Mouse (Mus musculus) embryonic facial prominence, embryonic 14.5 days (tissue): ENCODE data around the gene Mymx. TPM values are rescaled to one million over a fixed set of nuclear protein-coding genes. Genes with fewer than 3 reads are reported as not detected.

ENCODE experiments used
- ATAC-seq: fragments of 200-750 bp; cut with Nextera tagmentation; 2 replicates; pipeline ENCODE4 v1.8.0; 2017; ENCODE audit warnings: low read depth, moderate number of reproducible peaks, moderate TSS enrichment
- DNase-seq: peaks from one replicate; pipeline ENCODE4 v3.0.0-alpha.2; 2015; ENCODE audit warnings: low spot score
- H3K27ac ChIP-seq: fragments of 300-500 bp; sonication (generic); replicated peaks from 2 replicates; pipeline ENCODE4 v1.5.1; 2014; ENCODE audit warnings: low read depth, mild to moderate bottlenecking, low read length, moderate library complexity
- H3K27me3 ChIP-seq: fragments of 300-500 bp; sonication (generic); replicated peaks from 2 replicates; pipeline ENCODE4 v1.6.1; 2014; ENCODE audit warnings: low read length; ENCODE audit not compliant: control insufficient read depth, insufficient read depth
- H3K36me3 ChIP-seq: fragments of 300-500 bp; sonication (generic); 2 replicates; pipeline ENCODE4 v1.6.1; 2014; ENCODE audit warnings: low read length, mixed read lengths; ENCODE audit not compliant: control insufficient read depth, insufficient read depth
- H3K4me1 ChIP-seq: fragments of 300-500 bp; sonication (generic); 2 replicates; pipeline ENCODE4 v1.6.1; 2014; ENCODE audit warnings: antibody characterized with exemption, low read length; ENCODE audit not compliant: control insufficient read depth, insufficient read depth
- H3K4me2 ChIP-seq: fragments of 300-500 bp; sonication (generic); 2 replicates; pipeline ENCODE4 v1.6.1; 2014; ENCODE audit warnings: low read depth, mild to moderate bottlenecking, low read length, moderate library complexity, mixed read lengths
- H3K4me3 ChIP-seq: fragments of 300-500 bp; sonication (generic); 2 replicates; pipeline ENCODE4 v1.5.1; 2014; ENCODE audit warnings: low read depth, mild to moderate bottlenecking, low read length
- H3K9ac ChIP-seq: fragments of 300-500 bp; sonication (generic); 2 replicates; pipeline ENCODE4 v1.6.1; 2014; ENCODE audit warnings: low read depth, mild to moderate bottlenecking, low read length, moderate library complexity, mixed read lengths
- H3K9me3 ChIP-seq: fragments of 300-500 bp; sonication (generic); 2 replicates; pipeline ENCODE4 v1.6.1; 2016; ENCODE audit warnings: low read length; ENCODE audit not compliant: control insufficient read depth
- WGBS: fragments of 180-500 bp; shearing (Covaris S2); extraction: QIAGEN DNeasy Blood & Tissue Kit; methylation state at CpG from one replicate; pipeline ENCODE4 v1.1.7; 2014; 5-methylcytosine and 5-hydroxymethylcytosine counted together
- polyA plus RNA-seq: library from polyadenylated mRNA; unstranded; fragments of >200 nt; fragmentation: Nextera tagmentation; extraction: Ambion mirVana; gene quantifications from 2 replicates; pipeline ENCODE4 v1.2.1, GENCODE M21; 2014

The Mymx gene
- polyA plus RNA-seq, 1 experiment from 2014 or later: 52.1 TPM

DNA sequence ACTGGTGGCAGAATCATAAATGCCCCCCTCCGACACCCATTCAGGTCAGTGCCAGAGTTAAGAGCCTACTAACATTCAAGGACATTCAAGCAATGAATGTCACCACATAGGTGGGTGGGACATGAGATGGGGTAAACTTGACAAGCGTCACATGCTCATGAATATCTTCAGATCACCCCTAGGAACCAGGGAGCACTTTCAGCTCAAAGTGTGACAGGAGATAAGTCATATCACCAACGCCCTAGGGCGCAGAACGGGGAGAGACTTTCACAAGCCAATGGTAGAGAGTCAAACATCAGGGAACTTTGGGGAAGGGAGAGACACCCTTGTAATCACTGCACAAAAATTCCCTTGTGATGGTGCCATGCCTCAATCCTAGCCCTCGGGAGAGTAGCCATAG is 19.7 kb downstream of the Mymx start:
- Histone ChIP-seq H3K36me3 (peaks cover 10% of the 10 kb centered on the region), H3K4me2 (no peak overlapping the region), H3K4me1 (0 out of 2 replicates have a peak, but pooled peaks cover 2% of the 10 kb centered on the region), H3K27me3 (no peaks in the 10 kb centered on the region), H3K4me3 (no peak overlapping the region), H3K27ac (no peak overlapping the region), H3K9me3 (no peaks in the 10 kb centered on the region), H3K9ac (no peak overlapping the region)
- ATAC-seq: no peak
- DNase-seq: no peak
- 92% methylated on average over 6 of the region's 6 CpGs for WGBS

GRCm38 (mm10) chr17:45581567-45581983 is 20.3 kb downstream of the Mymx start:
- Histone ChIP-seq H3K4me2 (no peak overlapping the region), H3K36me3 (peaks cover 4% of the 10 kb centered on the region), H3K4me3 (no peak overlapping the region), H3K9me3 (no peaks in the 10 kb centered on the region), H3K27ac (no peak overlapping the region), H3K4me1 (0 out of 2 replicates have a peak, but pooled peaks cover 2% of the 10 kb centered on the region), H3K27me3 (no peaks in the 10 kb centered on the region), H3K9ac (no peak overlapping the region)
- DNase-seq: peak; percentile 83
- 4% methylated on average over 2 of the region's 2 CpGs for WGBS
- peak; percentile 17; the same call in 1 of the 2 replicates for ATAC-seq

GRCm38 (mm10) chr17:45580958-45581477 is 20.9 kb downstream of the Mymx start:
- Histone ChIP-seq H3K4me1 (0 out of 2 replicates have a peak, but pooled peaks cover 2% of the 10 kb centered on the region), H3K27me3 (no peaks in the 10 kb centered on the region), H3K9me3 (no peaks in the 10 kb centered on the region), H3K36me3 (no peaks in the 10 kb centered on the region), H3K9ac (no peak overlapping the region), H3K4me3 (no peak overlapping the region), H3K27ac (peak overlapping the region; percentile 35; the same call in 1 of the 2 replicates), H3K4me2 (no peak overlapping the region)
- DNase-seq (peak; percentile 73), ATAC-seq (peak; percentile 8; the same call in 1 of the 2 replicates)
- 36% methylated on average over 12 of the region's 12 CpGs for WGBS

- no peak for ATAC-seq
- no peak overlapping the region for H3K4me2 ChIP-seq
- 72% methylated on average over 4 of the region's 4 CpGs for WGBS
- no peak overlapping the region for H3K9ac ChIP-seq
- no peak overlapping the region for H3K4me3 ChIP-seq
- no peaks in the 10 kb centered on the region for H3K9me3 ChIP-seq
- no peak for DNase-seq
- H3K27me3 ChIP-seq: no peaks in the 10 kb centered on the region
- H3K36me3 ChIP-seq: no peaks in the 10 kb centered on the region
- H3K27ac ChIP-seq: no peak overlapping the region
- peaks cover 6% of the 10 kb centered on the region for H3K4me1 ChIP-seq
Measured at GRCm38 (mm10) chr17:45579554-45579953, 22.3 kb downstream of the Mymx start.

DNA sequence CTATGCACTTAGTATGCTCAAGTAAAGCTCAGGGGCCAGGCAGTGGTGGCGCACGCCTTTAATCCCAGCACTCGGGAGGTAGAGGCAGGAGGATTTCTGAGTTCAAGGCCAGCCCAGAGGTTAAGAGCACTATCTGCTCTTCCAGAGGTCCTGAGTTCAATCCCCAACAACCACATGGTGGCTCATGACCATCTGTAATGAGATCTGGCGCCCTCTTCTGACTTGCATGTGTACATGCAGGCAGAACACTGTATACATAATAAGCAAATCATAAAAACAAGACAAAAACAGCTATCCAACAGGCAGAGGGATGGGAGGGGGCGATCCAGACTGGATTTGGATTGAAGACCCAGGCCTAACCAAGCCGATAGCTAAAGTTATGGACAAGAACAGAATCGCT is 23.1 kb downstream of the Mymx start:
- Histone ChIP-seq H3K27me3 (no peaks in the 10 kb centered on the region), H3K9me3 (no peaks in the 10 kb centered on the region), H3K36me3 (no peaks in the 10 kb centered on the region), H3K4me2 (no peak overlapping the region), H3K4me1 (peaks cover 9% of the 10 kb centered on the region), H3K27ac (peak overlapping the region; percentile 24), H3K4me3 (no peak overlapping the region), H3K9ac (no peak overlapping the region)
- 71% methylated on average over 7 of the region's 7 CpGs for WGBS
- ATAC-seq: no peak
- no peak for DNase-seq

GRCm38 (mm10) chr17:45578242-45578641 is 23.7 kb downstream of the Mymx start:
- no peak overlapping the region for H3K9ac ChIP-seq
- DNase-seq (peak; percentile 73), ATAC-seq (no peak)
- peak overlapping the region; percentile 24 for H3K27ac ChIP-seq
- no peaks in the 10 kb centered on the region for H3K9me3 ChIP-seq
- H3K4me1 ChIP-seq: peaks cover 9% of the 10 kb centered on the region
- H3K27me3 ChIP-seq: no peaks in the 10 kb centered on the region
- 54% methylated on average over 5 of the region's 5 CpGs for WGBS
- no peaks in the 10 kb centered on the region for H3K36me3 ChIP-seq
- H3K4me2 ChIP-seq: no peak overlapping the region
- H3K4me3 ChIP-seq: no peak overlapping the region

DNA sequence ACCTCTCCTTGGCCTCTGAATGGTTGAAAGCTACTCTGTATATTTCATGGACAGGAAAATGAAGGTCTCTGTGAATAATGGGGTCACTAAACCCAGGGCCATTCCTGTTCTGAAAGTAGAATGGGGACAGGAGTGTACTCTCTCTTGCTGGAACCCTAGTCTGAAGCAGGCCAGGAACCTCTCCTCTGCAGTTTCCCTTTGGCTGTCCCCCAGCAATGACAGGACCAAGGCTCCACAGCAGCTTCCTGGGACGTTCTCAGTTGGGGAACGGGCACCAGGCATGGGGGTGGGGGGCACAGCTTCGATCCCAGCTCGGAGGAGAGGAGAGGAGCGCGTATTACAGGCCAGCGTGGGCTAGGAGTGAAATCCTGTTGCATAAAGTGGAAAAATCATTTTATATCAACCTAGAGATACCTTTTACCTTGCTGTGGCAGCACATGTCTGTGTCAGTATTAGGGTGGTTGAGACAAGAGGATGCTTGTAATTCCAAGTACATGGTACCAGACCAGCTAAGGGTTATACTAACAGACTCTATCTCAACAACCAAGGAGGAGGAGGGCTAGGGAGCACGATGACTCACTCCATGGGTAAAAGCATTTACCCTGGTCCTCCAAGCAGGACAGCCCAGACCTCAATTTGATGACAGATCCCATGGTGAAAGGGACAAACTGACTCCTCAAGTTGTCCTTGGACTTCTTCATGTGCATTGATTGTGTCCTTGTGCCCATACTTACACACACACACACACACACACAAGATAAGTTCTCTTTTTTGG is 26.6 kb downstream of the Mymx start:
- no peak for ATAC-seq

DNA sequence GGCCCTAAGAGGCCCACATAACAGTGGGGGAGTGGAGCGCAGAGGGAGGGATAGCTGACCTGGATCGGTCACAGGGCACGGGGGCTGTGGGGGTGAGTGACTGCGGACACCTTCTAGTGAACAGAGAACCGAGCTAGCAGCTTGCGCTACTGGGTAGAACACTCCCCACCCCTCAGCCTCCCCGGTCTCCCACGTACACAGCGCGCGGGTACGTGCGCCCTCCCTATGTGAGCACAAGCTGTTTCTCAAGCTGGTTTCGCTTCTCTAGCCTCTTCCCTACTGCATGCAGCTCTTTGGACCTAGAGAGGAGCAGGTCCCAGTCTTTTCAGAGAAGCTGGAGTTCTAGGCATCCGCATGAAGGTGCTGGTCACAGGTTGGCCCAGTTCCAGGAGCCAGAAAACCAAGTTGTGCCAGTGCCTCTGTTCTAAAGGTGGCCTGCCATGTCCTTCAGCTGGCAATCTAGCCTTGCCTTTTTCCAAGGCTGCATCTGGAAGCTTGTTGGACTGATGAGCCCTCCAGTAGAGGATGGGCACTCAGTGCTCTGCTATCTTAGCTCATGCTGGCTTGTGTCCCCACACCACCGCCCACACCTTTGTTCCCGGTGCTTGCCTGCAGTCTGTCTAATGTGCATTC is 27.7 kb downstream of the Mymx start:
- Histone ChIP-seq H3K27ac (peak overlapping the region; percentile 98), H3K9me3 (no peaks in the 10 kb centered on the region), H3K4me3 (peak overlapping the region; percentile 100), H3K27me3 (no peaks in the 10 kb centered on the region), H3K36me3 (peaks cover 30% of the 10 kb centered on the region), H3K9ac (peak overlapping the region; percentile 100), H3K4me1 (peaks cover 12% of the 10 kb centered on the region), H3K4me2 (peak overlapping the region; percentile 88)
- 1% methylated on average over 17 of the region's 17 CpGs for WGBS
- DNase-seq (peak; percentile 86), ATAC-seq (peak; percentile 41)

More for the DNA sequence above, 26.6 kb downstream of the Mymx start:
- no peaks in the 10 kb centered on the region for H3K9me3 ChIP-seq
- H3K4me2 ChIP-seq: peak overlapping the region; percentile 88; the same call in 1 of the 2 replicates
- H3K4me1 ChIP-seq: peaks cover 12% of the 10 kb centered on the region
- peak overlapping the region; percentile 100; the same call in 1 of the 2 replicates for H3K9ac ChIP-seq
- no peak for DNase-seq
- H3K4me3 ChIP-seq: no peak overlapping the region
- 85% methylated on average over 8 of the region's 8 CpGs for WGBS
- peaks cover 19% of the 10 kb centered on the region for H3K36me3 ChIP-seq
- H3K27me3 ChIP-seq: no peaks in the 10 kb centered on the region
- H3K27ac ChIP-seq: no peak overlapping the region
